Mouse (Mus musculus) cerebellum, postnatal 10 days (tissue): Measurements from ENCODE around the gene Thsd1.
"Not testable (repeated sequence)": the region's sequence is repeated elsewhere in the genome, so short reads cannot be mapped to it uniquely, and the experiment has no call there.

Source experiments
- DNase-seq, 2 experiments: peaks; one replicate each; pipeline ENCODE4 v3.0.0; 2021; ENCODE audit warnings: mixed read lengths in 2 of 2

Gene Thsd1

DNA sequence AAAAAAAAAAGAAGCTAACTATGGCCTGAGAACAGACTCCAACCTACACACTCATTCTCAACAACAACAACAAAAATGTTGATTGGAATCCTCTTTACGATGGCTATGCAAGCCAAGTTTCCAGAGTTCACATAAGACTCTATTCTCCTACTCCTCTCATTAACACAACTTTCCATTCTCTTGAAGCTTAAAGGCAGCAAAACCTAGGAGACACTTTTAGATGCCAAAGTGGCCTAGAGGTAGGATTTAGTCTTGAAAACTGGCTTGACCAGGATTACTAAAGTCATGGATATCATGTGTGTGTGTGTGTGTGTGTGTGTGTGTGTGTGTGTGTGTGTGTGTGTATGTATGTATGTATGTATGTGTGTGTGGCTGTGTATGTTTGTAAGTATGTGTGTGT, 38.1 kb downstream of the Thsd1 start:
- DNase-seq, result no peak

DNA sequence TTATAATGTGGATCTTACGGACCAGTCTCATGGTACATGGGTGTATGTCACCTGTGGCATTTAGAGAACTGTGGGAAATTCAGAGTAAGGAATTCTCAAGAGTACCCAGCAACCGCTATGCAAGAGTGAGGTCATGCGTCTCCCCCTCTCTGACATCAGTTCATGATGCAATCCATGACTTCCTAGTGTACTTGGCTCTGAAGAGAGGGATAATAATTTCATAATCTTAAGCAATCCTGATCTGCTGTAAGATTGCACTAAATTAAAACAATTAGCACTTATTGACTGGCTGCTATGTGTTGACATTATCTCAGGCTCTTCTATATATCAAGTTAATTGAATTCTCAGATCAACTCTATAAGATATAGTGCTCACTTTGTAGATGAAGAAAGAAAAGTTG, 39.7 kb downstream of the Thsd1 start:
- DNase-seq, result no peak

DNA sequence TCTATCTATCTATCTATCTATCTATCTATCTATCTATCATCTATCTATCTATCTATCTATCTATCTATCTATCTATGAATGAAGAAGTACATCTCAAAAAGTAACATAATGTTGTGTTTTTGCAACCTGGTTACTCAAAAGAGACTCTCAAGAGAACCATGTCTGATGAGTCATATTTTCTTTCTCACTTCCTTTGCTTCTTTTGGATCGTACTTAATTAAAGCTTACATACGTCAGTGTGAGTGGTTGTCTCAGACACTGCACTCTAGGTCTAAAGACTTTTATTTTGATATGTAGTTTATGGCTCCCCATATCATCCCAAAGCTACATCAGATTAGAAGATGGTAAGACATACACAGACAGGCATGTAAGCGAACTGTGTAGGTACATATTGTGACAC, 46.0 kb downstream of the Thsd1 start:
- no peak for DNase-seq

DNA sequence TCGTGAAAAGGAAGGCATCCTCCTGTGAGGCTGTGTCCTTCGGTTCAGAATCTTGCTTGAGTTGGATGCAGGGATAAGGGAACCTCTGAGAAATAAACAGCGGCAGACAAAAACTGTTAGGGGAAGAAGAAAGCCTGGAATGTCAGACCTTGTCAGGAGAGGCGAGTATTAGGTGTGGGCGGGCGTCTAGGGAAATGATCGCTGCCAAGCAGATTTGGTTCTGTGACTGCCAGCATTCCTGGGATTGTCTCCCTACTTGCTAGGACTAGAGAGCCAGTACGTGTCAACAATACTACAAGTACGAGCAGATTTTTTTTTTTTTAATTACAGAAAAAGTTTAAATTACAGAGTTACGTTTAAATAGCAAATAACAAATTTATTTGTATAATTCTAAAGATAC, 47.5 kb downstream of the Thsd1 start:
- no peak for DNase-seq

DNA sequence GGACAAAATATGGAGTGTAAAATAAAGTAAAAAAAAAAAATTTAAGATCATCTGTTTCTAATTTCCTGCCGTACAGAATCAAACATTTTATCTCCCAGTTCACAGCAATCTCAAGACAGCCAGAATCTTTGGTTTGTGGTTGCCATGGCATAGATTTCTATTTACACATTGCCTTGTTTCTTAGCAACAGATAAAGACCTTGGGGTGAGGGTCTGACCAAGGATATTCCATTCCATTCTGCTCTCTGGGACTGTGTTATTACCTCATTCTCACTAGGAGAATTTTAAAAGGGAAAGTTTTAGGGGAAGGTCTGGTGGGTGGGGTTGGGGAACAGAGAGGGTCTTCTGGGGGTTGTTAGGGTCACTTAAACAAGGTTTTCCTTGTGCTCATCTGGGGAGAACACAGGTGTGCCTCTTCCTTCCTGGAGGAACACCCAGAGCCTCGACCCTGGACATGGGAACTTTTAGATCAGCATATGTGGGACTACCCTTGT, 55.9 kb downstream of the Thsd1 start, which contains the start of gene Tpte:
Gene Tpte (plus strand): TSS at position 443 of the 493 bp plus-strand sequence.
- DNase-seq, result no peak

DNA sequence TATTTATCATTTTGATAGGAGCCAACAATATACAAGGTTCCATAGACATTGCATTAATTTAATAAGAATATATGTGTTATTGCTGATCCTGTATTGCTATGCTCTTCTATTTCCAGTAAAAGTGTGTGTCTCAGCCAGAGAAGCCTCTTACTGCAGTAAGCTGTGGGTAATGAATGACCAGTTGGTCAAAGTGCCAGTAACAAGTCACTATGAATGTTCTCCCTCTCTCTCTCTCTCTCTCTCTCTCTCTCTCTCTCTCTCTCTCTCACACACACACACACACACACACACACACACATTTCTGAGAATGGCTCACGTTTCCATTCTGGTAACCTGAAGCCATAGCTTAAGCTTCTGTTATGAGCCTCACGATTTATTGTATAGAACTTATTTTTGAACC, 75.2 kb downstream of the Thsd1 start:
- no peak for DNase-seq

DNA sequence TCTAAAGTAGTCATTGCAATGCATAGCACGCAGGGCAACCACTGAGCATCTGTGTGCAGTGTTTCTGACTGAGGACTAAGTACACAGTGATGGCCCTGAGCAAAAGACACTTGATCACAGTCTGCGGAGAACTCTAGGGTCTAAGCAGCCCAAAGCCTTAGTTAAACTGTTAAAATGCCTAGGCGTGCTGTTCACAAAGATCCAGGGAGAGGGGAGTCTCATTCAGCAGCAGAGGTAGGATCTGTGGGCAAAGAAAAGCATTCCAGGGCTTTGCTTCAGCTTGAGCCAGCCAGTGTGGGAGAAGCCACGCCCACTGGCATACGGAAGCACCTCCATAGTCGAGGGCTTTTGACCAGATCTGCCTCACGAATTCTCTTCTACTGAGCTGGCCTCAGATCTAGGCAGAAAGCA, 75.8 kb downstream of the Thsd1 start:
- peak; percentile 25 to 42 for DNase-seq

DNA sequence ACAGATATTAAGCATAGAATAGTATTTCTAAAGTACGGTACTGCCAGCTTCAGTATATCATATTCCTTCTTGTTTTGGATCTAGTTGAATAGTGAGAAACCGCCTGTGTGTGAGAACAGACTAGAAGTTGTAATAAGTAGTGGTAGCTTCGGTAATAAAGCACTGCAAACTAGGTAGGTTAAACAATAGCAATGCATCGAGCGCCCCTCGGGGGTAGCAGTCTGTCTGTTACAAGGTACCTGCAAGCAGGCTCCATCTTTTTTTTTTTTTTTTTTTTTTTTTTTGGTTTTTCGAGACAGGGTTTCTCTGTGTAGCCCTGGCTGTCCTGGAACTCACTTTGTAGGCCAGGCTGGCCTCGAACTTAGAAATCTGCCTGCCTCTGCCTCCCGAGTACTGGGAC, 76.9 kb downstream of the Thsd1 start:
- DNase-seq, result not testable (repeated sequence)

DNA sequence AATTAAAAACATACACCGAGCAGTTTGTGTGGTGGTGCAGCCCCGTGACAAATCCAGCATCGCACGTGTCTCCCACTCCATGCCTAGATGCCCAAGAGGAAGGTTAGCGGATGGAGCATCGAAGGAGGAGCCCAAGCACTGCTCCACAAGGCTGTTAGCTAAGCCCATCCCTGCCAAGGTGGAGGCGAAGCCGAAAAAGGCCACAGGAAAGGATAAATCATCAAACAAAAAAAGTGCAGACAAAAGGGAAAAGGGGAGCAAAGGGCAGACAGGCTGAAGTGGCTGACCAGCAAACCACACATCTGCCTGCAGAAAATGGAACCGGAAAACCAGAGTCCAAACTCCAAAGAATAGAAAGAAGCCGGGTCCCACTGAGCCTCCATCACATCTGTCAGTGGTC, 79.9 kb downstream of the Thsd1 start:
- DNase-seq, result no peak
